Mouse (Mus musculus) midbrain, embryonic 11.5 days (tissue): ENCODE measurements around the gene Fpgs. TPM values are rescaled to one million over a fixed set of nuclear protein-coding genes. Genes with fewer than 3 reads are reported as not detected.
A peak's percentile ranks its signal among the peaks of the same experiment; 100 is the strongest.

Experiments
- ATAC-seq: fragments of 200-750 bp; cut with Nextera tagmentation; 2 replicates; pipeline ENCODE4 v1.8.0; 2017; ENCODE audit warnings: moderate TSS enrichment, moderate library complexity; ENCODE audit not compliant: low FRiP score
- DNase-seq: peaks from one replicate; pipeline ENCODE4 v3.0.0; 2015; ENCODE audit warnings: low spot score; ENCODE audit errors: missing footprints
- H3K27ac ChIP-seq: fragments of 300-500 bp; sonication (generic); 2 replicates; pipeline ENCODE4 v1.5.1; 2014; ENCODE audit warnings: low read depth, low read length
- H3K27me3 ChIP-seq: fragments of 300-500 bp; sonication (generic); 2 replicates; pipeline ENCODE4 v1.6.1; 2014; ENCODE audit warnings: mild to moderate bottlenecking, low read length, moderate library complexity, mixed read lengths; ENCODE audit not compliant: control insufficient read depth, insufficient read depth
- H3K36me3 ChIP-seq: fragments of 300-500 bp; sonication (generic); 2 replicates; pipeline ENCODE4 v1.6.1; 2014; ENCODE audit warnings: mild to moderate bottlenecking, low read length, moderate library complexity, mixed read lengths; ENCODE audit not compliant: control insufficient read depth, insufficient read depth
- H3K4me1 ChIP-seq: fragments of 300-500 bp; sonication (generic); 2 replicates; pipeline ENCODE4 v1.6.1; 2014; ENCODE audit warnings: low read length; ENCODE audit not compliant: control insufficient read depth, insufficient read depth
- H3K4me2 ChIP-seq: fragments of 300-500 bp; sonication (generic); 2 replicates; pipeline ENCODE4 v1.6.1; 2014; ENCODE audit warnings: mild to moderate bottlenecking, moderate library complexity
- H3K4me3 ChIP-seq: fragments of 300-500 bp; sonication (generic); 2 replicates; pipeline ENCODE4 v1.5.1; 2014; ENCODE audit warnings: low read depth, low read length
- H3K9ac ChIP-seq: fragments of 300-500 bp; sonication (generic); 2 replicates; pipeline ENCODE4 v1.6.1; 2014; ENCODE audit warnings: low read length
- H3K9me3 ChIP-seq: fragments of 300-500 bp; sonication (generic); 2 replicates; pipeline ENCODE4 v1.6.1; 2016; ENCODE audit warnings: low read length; ENCODE audit not compliant: control insufficient read depth
- WGBS: fragments of 180-500 bp; shearing (Covaris S2); extraction: QIAGEN DNeasy Blood & Tissue Kit; methylation state at CpG from one replicate; pipeline ENCODE4 v1.1.7; 2014; 5-methylcytosine and 5-hydroxymethylcytosine counted together
- polyA plus RNA-seq: library from polyadenylated mRNA; unstranded; fragments of >200 nt; fragmentation: Nextera tagmentation; extraction: Ambion mirVana; gene quantifications from 2 replicates; pipeline ENCODE4 v1.2.1, GENCODE M21; 2014

The Fpgs gene
- polyA plus RNA-seq, 1 experiment from 2014 or later, result 13.9 TPM

DNA sequence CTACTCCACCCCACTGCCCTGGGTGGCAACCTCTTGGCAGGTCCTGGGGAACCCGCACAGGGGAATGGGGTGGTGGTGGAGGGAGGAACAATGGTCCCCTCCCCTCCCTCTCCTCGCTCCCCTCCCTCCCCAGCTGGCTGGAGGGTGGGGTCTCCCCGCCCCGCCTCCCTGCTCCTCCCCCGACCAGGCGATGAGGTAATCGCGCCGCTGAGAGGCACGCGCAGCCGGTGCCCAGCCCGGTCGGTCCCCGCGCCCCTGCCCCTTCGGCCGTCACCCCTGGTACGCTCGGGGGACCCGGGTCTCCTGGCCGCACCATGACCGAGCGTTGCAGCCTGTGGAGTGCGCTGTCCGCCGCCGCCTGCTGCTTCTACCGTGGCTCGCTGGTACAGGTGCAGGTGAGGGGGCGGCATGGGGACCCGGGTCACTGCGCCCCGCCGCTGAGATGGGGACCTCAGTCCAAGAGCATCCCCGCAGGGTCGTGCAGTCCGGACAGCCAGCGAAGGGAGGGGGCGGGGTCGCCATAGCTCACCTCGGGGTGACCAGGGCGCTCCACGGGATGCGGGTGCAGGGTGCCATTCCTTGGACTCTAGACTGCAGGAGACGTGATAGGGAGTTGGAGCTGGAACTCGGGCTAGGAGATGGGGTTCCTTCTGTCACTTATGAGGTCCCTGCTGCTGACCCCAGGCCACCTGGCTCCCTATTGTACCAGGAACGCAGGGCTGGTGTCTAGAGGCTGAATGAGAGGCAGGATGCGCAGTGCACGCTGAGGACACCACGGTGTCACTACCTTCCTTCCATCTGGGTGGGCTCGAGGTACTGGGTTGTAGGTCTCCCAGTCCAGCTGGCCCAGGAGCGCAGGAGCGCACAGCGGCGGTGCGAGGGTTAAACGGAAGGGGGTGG is 37.6 kb upstream of the Fpgs start:
- 1% methylated on average over 56 of the region's 58 CpGs for WGBS
- H3K4me3 ChIP-seq, result peak overlapping the region; percentile 75
- peaks cover 22% of the 10 kb centered on the region for H3K4me1 ChIP-seq
- peaks cover 2% of the 10 kb centered on the region for H3K27me3 ChIP-seq
- H3K9me3 ChIP-seq, result no peaks in the 10 kb centered on the region
- peaks cover 3% of the 10 kb centered on the region; the same call in 1 of the 2 replicates for H3K36me3 ChIP-seq
- H3K27ac ChIP-seq, result peak overlapping the region; percentile 69
- H3K4me2 ChIP-seq, result peak overlapping the region; percentile 98
- DNase-seq (peak; percentile 92), ATAC-seq (peak; percentile 61)
- peak overlapping the region; percentile 77 for H3K9ac ChIP-seq

DNA sequence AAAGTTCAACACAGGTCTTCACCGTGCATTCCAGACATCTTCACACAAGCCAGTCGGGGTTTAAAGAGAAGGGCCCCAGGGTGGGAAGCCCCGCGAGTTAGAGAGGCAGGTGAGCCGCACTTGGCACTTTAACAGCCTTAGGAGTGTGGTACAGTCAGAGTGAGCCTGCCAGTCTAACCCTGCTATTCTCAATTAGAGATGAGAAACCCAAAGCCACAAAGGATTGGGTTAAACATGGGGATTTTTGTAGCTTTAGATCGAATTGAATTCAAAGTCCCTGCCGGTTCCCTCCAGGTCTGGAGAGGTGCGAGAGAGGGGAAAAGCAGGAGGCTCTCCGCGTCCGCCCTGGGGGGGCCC is 36.9 kb upstream of the Fpgs start, which contains the start of gene 6330409D20Rik:
TSS of gene 6330409D20Rik (minus strand) at position 101 of the 357 bp plus-strand sequence.
- H3K9me3 ChIP-seq, result no peaks in the 10 kb centered on the region
- H3K27me3 ChIP-seq, result peaks cover 2% of the 10 kb centered on the region
- WGBS, result 13% methylated on average over 11 of the region's 11 CpGs
- peak within 1 kb of the TSS; percentile 98 for H3K4me2 ChIP-seq
- peak within 1 kb of the TSS; percentile 77 for H3K9ac ChIP-seq
- DNase-seq (no peak), ATAC-seq (no peak)
- peaks cover under 1% of the 10 kb centered on the region; the same call in 1 of the 2 replicates for H3K36me3 ChIP-seq
- peak within 1 kb of the TSS; percentile 69 for H3K27ac ChIP-seq
- H3K4me3 ChIP-seq, result peak within 1 kb of the TSS; percentile 75
- peaks cover 22% of the 10 kb centered on the region for H3K4me1 ChIP-seq

DNA sequence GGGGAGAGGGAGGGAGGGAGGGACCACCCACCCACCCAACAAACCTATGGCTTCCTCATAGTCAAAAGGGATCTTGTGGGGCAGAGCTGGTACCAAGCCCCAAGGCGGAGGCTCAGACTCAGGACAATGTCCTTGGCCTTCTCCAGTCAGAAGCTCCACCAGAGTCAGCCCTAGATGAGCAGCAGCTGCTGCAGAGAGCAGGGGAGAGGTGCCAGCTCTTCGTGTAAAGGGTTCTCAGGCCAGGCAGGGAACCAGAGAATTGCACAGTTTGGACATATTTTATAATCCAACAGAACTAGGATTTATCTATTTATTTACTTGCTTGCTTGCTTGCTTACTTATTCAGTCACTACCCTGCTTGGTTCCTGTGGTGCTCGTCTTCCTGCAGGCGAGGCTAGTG is 35.4 kb upstream of the Fpgs start:
- Histone ChIP-seq H3K9me3 (no peaks in the 10 kb centered on the region), H3K4me3 (no peak overlapping the region), H3K36me3 (no peaks in the 10 kb centered on the region), H3K9ac (no peak overlapping the region), H3K27me3 (peaks cover 2% of the 10 kb centered on the region), H3K4me1 (peaks cover 26% of the 10 kb centered on the region), H3K4me2 (no peak overlapping the region), H3K27ac (no peak overlapping the region)
- ATAC-seq (no peak), DNase-seq (no peak)
- 80% methylated on average over 4 of the region's 4 CpGs for WGBS

DNA sequence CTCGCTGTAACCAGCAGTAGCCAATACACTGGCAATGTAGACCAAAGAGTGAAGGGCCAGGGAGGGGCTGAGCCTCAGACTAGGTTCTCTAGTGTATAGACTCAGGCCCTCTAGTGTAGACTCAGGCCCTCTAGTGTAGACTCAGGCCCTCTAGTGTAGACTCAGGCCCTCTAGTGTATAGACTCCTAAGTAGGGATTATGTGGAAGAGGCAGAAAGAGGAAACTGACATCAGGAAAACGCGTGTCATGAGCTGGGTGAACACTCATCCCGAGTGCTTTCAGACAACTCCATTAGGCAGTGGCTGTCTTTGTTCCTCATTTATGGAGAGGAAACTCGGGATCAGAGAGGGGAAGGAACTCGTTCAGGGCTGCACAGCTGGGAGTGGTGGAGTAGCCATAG is 33.1 kb upstream of the Fpgs start:
- DNase-seq (no peak), ATAC-seq (no peak)
- no peak overlapping the region for H3K9ac ChIP-seq
- peaks cover 14% of the 10 kb centered on the region for H3K4me1 ChIP-seq
- no peak overlapping the region for H3K4me3 ChIP-seq
- H3K36me3 ChIP-seq, result no peaks in the 10 kb centered on the region
- 53% methylated on average over 6 of the region's 6 CpGs for WGBS
- peaks cover 2% of the 10 kb centered on the region for H3K27me3 ChIP-seq
- no peak overlapping the region for H3K4me2 ChIP-seq
- H3K27ac ChIP-seq, result no peak overlapping the region
- no peaks in the 10 kb centered on the region for H3K9me3 ChIP-seq

DNA sequence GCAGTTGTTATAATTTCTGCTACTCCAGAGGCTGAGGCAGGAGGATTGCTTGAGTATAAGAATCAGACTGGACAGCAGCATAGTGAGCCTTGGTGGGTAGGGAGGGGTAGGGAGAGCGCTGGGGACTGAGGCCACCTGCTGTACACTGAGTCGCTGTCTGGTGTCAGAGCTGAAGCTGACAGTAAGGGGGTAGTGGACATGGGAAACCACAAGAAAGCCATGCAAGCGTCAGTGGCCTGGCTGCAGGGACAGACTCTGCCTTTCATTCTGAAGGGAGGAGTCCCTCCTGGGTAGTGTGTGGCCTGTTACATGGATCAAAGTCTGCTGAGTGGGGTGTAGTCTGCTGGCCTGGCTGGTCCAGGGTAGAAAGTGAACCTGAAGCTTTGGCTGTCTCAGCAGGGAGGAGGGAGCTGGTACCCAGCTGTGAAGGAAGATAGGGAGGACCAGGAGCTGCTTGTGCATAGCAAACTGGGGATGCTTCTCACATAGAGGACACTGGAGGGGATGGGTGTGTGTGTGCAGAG is 32.4 kb upstream of the Fpgs start:
- Histone ChIP-seq H3K27ac (no peak overlapping the region), H3K4me3 (no peak overlapping the region), H3K4me2 (no peak overlapping the region), H3K9ac (no peak overlapping the region), H3K9me3 (no peaks in the 10 kb centered on the region), H3K27me3 (peaks cover 2% of the 10 kb centered on the region), H3K4me1 (peaks cover 8% of the 10 kb centered on the region), H3K36me3 (no peaks in the 10 kb centered on the region)
- WGBS, result 35% methylated on average over 3 of the region's 3 CpGs
- no peak for DNase-seq
- ATAC-seq, result no peak

DNA sequence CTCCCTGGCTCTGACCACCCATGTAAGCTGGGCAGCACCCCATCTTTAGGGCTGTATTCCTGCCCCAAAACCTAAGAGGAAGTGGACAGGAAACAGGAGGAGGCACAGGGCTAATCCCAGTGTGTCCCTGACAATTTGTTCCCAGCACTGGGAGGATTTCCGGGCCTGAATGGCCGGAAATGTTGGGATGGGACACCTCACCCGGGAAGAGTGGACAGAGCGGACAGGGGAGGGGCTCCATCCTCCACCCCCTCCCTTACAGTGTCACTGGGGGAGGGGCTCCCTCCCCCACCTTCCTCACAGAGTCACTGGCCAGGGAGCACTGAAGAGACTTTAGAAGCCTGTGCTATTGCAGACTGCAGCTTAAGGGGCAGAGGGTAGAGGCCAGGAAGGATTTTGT is 31.0 kb upstream of the Fpgs start:
- ATAC-seq (no peak), DNase-seq (no peak)
- no peak overlapping the region for H3K27ac ChIP-seq
- peaks cover 3% of the 10 kb centered on the region; the same call in 1 of the 2 replicates for H3K4me1 ChIP-seq
- no peaks in the 10 kb centered on the region; the same call in 1 of the 2 replicates for H3K27me3 ChIP-seq
- no peak overlapping the region for H3K4me2 ChIP-seq
- H3K9me3 ChIP-seq, result no peaks in the 10 kb centered on the region
- H3K36me3 ChIP-seq, result no peaks in the 10 kb centered on the region
- no peak overlapping the region for H3K9ac ChIP-seq
- no peak overlapping the region for H3K4me3 ChIP-seq
- 55% methylated on average over 4 of the region's 4 CpGs for WGBS

DNA sequence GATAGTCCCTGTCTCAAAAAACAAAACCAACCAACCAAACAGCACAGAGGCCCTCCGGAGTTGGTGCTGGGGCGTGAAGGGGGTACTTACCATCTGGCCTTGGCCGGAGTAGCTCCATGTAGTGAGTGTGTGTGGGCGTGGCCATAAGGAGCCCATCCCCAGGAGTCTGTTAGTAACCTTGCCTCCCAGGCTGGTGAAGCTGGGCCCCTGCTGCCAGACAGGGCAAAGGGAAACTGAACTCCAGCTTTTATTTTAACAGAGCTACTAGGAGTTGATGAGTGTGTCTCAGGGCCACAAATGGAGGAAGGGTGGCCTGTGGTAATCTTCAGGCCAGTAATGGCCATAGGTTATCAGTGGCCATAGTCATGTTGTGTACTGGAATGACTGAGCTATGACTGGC is 30.5 kb upstream of the Fpgs start:
- DNase-seq (no peak), ATAC-seq (no peak)
- H3K27ac ChIP-seq, result no peak overlapping the region
- no peak overlapping the region for H3K9ac ChIP-seq
- 23% methylated on average over 4 of the region's 4 CpGs for WGBS
- H3K4me1 ChIP-seq, result peaks cover 3% of the 10 kb centered on the region; the same call in 1 of the 2 replicates
- no peaks in the 10 kb centered on the region for H3K36me3 ChIP-seq
- no peak overlapping the region for H3K4me2 ChIP-seq
- H3K27me3 ChIP-seq, result no peaks in the 10 kb centered on the region; the same call in 1 of the 2 replicates
- H3K9me3 ChIP-seq, result no peaks in the 10 kb centered on the region
- H3K4me3 ChIP-seq, result no peak overlapping the region

DNA sequence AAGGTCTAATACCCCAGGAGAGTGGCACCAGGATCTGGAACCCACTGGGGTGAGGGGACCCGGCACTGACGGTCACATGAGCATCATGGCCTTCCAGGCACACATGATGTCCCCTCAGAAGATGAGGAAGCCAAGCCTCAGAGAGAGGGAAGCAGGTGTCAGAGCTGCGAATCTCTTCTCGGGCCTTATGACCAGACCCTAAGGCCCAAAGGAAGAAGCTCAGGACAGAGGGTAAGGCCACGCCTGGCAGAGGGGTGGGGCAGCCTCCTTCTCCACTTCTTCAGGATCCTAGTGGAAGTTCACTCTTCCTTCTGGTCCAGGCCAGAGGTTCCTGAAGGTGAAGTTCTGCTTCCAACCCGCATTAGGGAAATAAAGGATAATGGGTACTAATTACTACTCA is 28.8 kb upstream of the Fpgs start:
- DNase-seq, result no peak
- no peak overlapping the region for H3K4me3 ChIP-seq
- no peak overlapping the region for H3K4me2 ChIP-seq
- H3K9ac ChIP-seq, result no peak overlapping the region
- peaks cover 4% of the 10 kb centered on the region; the same call in 1 of the 2 replicates for H3K4me1 ChIP-seq
- H3K27ac ChIP-seq, result no peak overlapping the region
- no peak for ATAC-seq
- H3K36me3 ChIP-seq, result no peaks in the 10 kb centered on the region
- H3K9me3 ChIP-seq, result no peaks in the 10 kb centered on the region
- no peaks in the 10 kb centered on the region for H3K27me3 ChIP-seq
- WGBS, result 80% methylated on average over 6 of the region's 6 CpGs

DNA sequence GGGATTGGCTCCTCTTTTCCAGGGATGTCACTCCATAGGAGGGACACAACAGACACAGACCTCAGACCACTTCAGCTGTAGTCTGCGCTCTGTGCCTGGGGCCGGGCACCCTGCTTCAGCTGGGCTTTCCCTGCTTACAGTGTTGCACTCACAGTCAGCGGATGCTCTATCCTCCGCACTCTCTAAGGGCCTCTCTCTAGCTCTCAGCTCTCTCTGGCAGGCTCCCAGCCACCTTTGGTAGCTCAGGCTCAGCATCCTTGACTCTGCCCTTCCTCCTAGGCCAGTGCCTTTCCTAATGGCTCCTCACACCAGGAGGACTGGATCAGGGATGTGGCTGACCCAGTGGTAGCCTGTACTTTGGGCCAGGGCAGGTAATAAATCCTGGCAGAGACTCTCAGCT is 28.0 kb upstream of the Fpgs start:
- no peaks in the 10 kb centered on the region for H3K9me3 ChIP-seq
- WGBS, result 77% methylated on average over 4 of the region's 4 CpGs
- no peak overlapping the region for H3K27ac ChIP-seq
- no peaks in the 10 kb centered on the region for H3K27me3 ChIP-seq
- no peak overlapping the region for H3K9ac ChIP-seq
- H3K36me3 ChIP-seq, result no peaks in the 10 kb centered on the region
- no peak overlapping the region for H3K4me3 ChIP-seq
- no peak overlapping the region for H3K4me2 ChIP-seq
- DNase-seq (no peak), ATAC-seq (no peak)
- peaks cover 5% of the 10 kb centered on the region; the same call in 1 of the 2 replicates for H3K4me1 ChIP-seq
